Mouse (Mus musculus): ENCODE measurements around the gene C130026I21Rik.
"Not testable (repeated sequence)": the region's sequence is repeated elsewhere in the genome, so short reads cannot be mapped to it uniquely, and the experiment has no call there.

- TF ChIP-seq CTCF (IDR thresholded peaks at IDR 0.05; ENCODE audit: borderline replicate concordance, extremely low read depth, insufficient read depth, insufficient read length); POLR2A (IDR thresholded peaks at IDR 0.05; ENCODE audit: borderline replicate concordance, extremely low read depth, insufficient read depth, insufficient read length, poor library complexity, severe bottlenecking): not testable (repeated sequence)
Observed at GRCm38 (mm10) chr1:85007737-85008136, 262.6 kb downstream of the C130026I21Rik start.
